Mouse (Mus musculus) forebrain, embryonic 13.5 days (tissue): ENCODE measurements at regions not wholly inside any gene's neighbourhood (a gene's known extent, or its start where the extent isn't known, plus 50 kb on each side); places are given as distances from the start of the nearest gene placed in this dataset.

Experiments used
- ATAC-seq: fragments of 200-750 bp; cut with Nextera tagmentation; 2 replicates; pipeline ENCODE4 v1.8.0; 2017
- H3K27ac ChIP-seq: fragments of 300-500 bp; sonication (generic); 2 replicates; pipeline ENCODE4 v1.5.1; 2015; ENCODE audit warnings: inconsistent platforms, mild to moderate bottlenecking, moderate library complexity
- H3K27me3 ChIP-seq: fragments of 300-500 bp; sonication (generic); 2 replicates; pipeline ENCODE4 v1.6.1; 2015; ENCODE audit warnings: mild to moderate bottlenecking, inconsistent platforms
- H3K36me3 ChIP-seq: fragments of 300-500 bp; sonication (generic); 2 replicates; pipeline ENCODE4 v1.6.1; 2015; ENCODE audit warnings: mild to moderate bottlenecking, inconsistent platforms; ENCODE audit not compliant: poor library complexity, severe bottlenecking
- H3K4me1 ChIP-seq: fragments of 300-500 bp; sonication (generic); 2 replicates; pipeline ENCODE4 v1.6.1; 2015; ENCODE audit warnings: inconsistent platforms
- H3K4me2 ChIP-seq: fragments of 300-500 bp; sonication (generic); 2 replicates; pipeline ENCODE4 v1.6.1; 2015; ENCODE audit warnings: inconsistent platforms, mild to moderate bottlenecking, moderate library complexity
- H3K4me3 ChIP-seq: fragments of 300-500 bp; sonication (generic); 2 replicates; pipeline ENCODE4 v1.5.1; 2015; ENCODE audit warnings: mild to moderate bottlenecking, inconsistent platforms
- H3K9ac ChIP-seq: fragments of 300-500 bp; sonication (generic); 2 replicates; pipeline ENCODE4 v1.6.1; 2015; ENCODE audit warnings: mild to moderate bottlenecking, inconsistent platforms
- H3K9me3 ChIP-seq: fragments of 300-500 bp; sonication (generic); replicated peaks from 2 replicates; pipeline ENCODE4 v1.6.1; 2016; ENCODE audit warnings: inconsistent platforms
- WGBS: fragments of 180-500 bp; shearing (Covaris S2); methylation state at CpG from one replicate; pipeline ENCODE4 v1.1.7; 2015; 5-methylcytosine and 5-hydroxymethylcytosine counted together

- H3K4me3 ChIP-seq = no peak overlapping the region
- H3K36me3 ChIP-seq = no peaks in the 10 kb centered on the region
- no peaks in the 10 kb centered on the region for H3K27me3 ChIP-seq
- 24% methylated on average over 6 of the region's 6 CpGs for WGBS
- no peaks in the 10 kb centered on the region for H3K9me3 ChIP-seq
- no peak overlapping the region for H3K9ac ChIP-seq
- peak overlapping the region; percentile 41 for H3K4me2 ChIP-seq
- H3K4me1 ChIP-seq = peaks cover 31% of the 10 kb centered on the region
- peak; percentile 66 for ATAC-seq
- peak overlapping the region; percentile 81 for H3K27ac ChIP-seq
Observed at GRCm38 (mm10) chr3:137056544-137057224, 284.2 kb upstream of the Emcn start.

- H3K9me3 ChIP-seq = no peaks in the 10 kb centered on the region
- H3K4me3 ChIP-seq = 0 out of 2 replicates have a peak overlapping the region, but pooled peaks have one; percentile 3
- H3K9ac ChIP-seq = no peak overlapping the region
- 7% methylated on average over 6 of the region's 6 CpGs for WGBS
- no peaks in the 10 kb centered on the region for H3K36me3 ChIP-seq
- peak overlapping the region; percentile 81 for H3K27ac ChIP-seq
- ATAC-seq = peak; percentile 98
- H3K27me3 ChIP-seq = no peaks in the 10 kb centered on the region
- H3K4me1 ChIP-seq = peaks cover 31% of the 10 kb centered on the region
- peak overlapping the region; percentile 41 for H3K4me2 ChIP-seq
Observed at GRCm38 (mm10) chr3:137057225-137057910, 283.5 kb upstream of the Emcn start.

GRCm38 (mm10) chr3:137057911-137058260 lies 283.0 kb upstream of the Emcn start:
- H3K4me3 ChIP-seq = no peak overlapping the region
- H3K36me3 ChIP-seq = no peaks in the 10 kb centered on the region
- H3K27me3 ChIP-seq = no peaks in the 10 kb centered on the region
- H3K9me3 ChIP-seq = no peaks in the 10 kb centered on the region
- no peak overlapping the region for H3K9ac ChIP-seq
- WGBS = 38% methylated on average over 4 of the region's 4 CpGs
- H3K4me1 ChIP-seq = peaks cover 31% of the 10 kb centered on the region
- ATAC-seq = no peak
- H3K27ac ChIP-seq = peak overlapping the region; percentile 81
- peak overlapping the region; percentile 41; the same call in 1 of the 2 replicates for H3K4me2 ChIP-seq

- H3K4me2 ChIP-seq = no peak overlapping the region
- no peak overlapping the region for H3K9ac ChIP-seq
- peaks cover 18% of the 10 kb centered on the region for H3K4me1 ChIP-seq
- no peak overlapping the region for H3K4me3 ChIP-seq
- no peaks in the 10 kb centered on the region for H3K9me3 ChIP-seq
- H3K27me3 ChIP-seq = no peaks in the 10 kb centered on the region
- H3K36me3 ChIP-seq = no peaks in the 10 kb centered on the region
- no peak overlapping the region for H3K27ac ChIP-seq
- ATAC-seq = no peak
- WGBS = 77% methylated on average over 2 of the region's 2 CpGs
Observed at GRCm38 (mm10) chr3:137062067-137062466, 278.8 kb upstream of the Emcn start.

GRCm38 (mm10) chr3:137067336-137067735 lies 273.5 kb upstream of the Emcn start:
- H3K4me2 ChIP-seq = no peak overlapping the region
- no peak overlapping the region for H3K9ac ChIP-seq
- no peak overlapping the region for H3K27ac ChIP-seq
- no peak for ATAC-seq
- 91% methylated on average over 1 of the region's 1 CpGs for WGBS
- H3K4me1 ChIP-seq = no peaks in the 10 kb centered on the region
- no peaks in the 10 kb centered on the region for H3K27me3 ChIP-seq
- no peaks in the 10 kb centered on the region for H3K9me3 ChIP-seq
- no peak overlapping the region for H3K4me3 ChIP-seq
- no peaks in the 10 kb centered on the region for H3K36me3 ChIP-seq

GRCm38 (mm10) chr3:137069334-137069733 lies 271.5 kb upstream of the Emcn start:
- WGBS = 94% methylated on average over 3 of the region's 3 CpGs
- Histone ChIP-seq H3K4me3 (no peak overlapping the region), H3K9ac (no peak overlapping the region), H3K9me3 (no peaks in the 10 kb centered on the region), H3K36me3 (no peaks in the 10 kb centered on the region), H3K4me1 (no peaks in the 10 kb centered on the region), H3K4me2 (no peak overlapping the region), H3K27me3 (no peaks in the 10 kb centered on the region), H3K27ac (no peak overlapping the region)
- ATAC-seq = no peak

GRCm38 (mm10) chr3:137077718-137078599 lies 262.9 kb upstream of the Emcn start:
- Histone ChIP-seq H3K4me2 (no peak overlapping the region), H3K9me3 (no peaks in the 10 kb centered on the region), H3K4me1 (no peaks in the 10 kb centered on the region), H3K9ac (no peak overlapping the region), H3K36me3 (no peaks in the 10 kb centered on the region), H3K27me3 (no peaks in the 10 kb centered on the region), H3K4me3 (no peak overlapping the region), H3K27ac (no peak overlapping the region)
- peak; percentile 66; the same call in 1 of the 2 replicates for ATAC-seq
- 83% methylated on average over 13 of the region's 13 CpGs for WGBS

- H3K36me3 ChIP-seq = no peaks in the 10 kb centered on the region
- H3K27ac ChIP-seq = no peak overlapping the region
- H3K9ac ChIP-seq = no peak overlapping the region
- H3K9me3 ChIP-seq = no peaks in the 10 kb centered on the region
- ATAC-seq = no peak
- H3K4me1 ChIP-seq = no peaks in the 10 kb centered on the region
- H3K27me3 ChIP-seq = no peaks in the 10 kb centered on the region
- WGBS = 87% methylated on average over 3 of the region's 3 CpGs
- H3K4me3 ChIP-seq = no peak overlapping the region
- H3K4me2 ChIP-seq = no peak overlapping the region
Observed at GRCm38 (mm10) chr3:137078600-137078975, 262.3 kb upstream of the Emcn start.

- WGBS = 92% methylated on average over 8 of the region's 8 CpGs
- Histone ChIP-seq H3K27me3 (no peaks in the 10 kb centered on the region), H3K9ac (no peak overlapping the region), H3K4me1 (no peaks in the 10 kb centered on the region), H3K36me3 (no peaks in the 10 kb centered on the region), H3K9me3 (no peaks in the 10 kb centered on the region), H3K27ac (no peak overlapping the region), H3K4me3 (no peak overlapping the region), H3K4me2 (no peak overlapping the region)
- ATAC-seq = no peak
Observed at GRCm38 (mm10) chr3:137086896-137087295, 254.0 kb upstream of the Emcn start.

- 44% methylated on average over 4 of the region's 4 CpGs for WGBS
- no peaks in the 10 kb centered on the region for H3K36me3 ChIP-seq
- ATAC-seq = peak; percentile 48; the same call in 1 of the 2 replicates
- H3K4me1 ChIP-seq = no peaks in the 10 kb centered on the region
- no peak overlapping the region for H3K9ac ChIP-seq
- no peaks in the 10 kb centered on the region for H3K27me3 ChIP-seq
- H3K27ac ChIP-seq = no peak overlapping the region
- no peak overlapping the region for H3K4me2 ChIP-seq
- H3K4me3 ChIP-seq = no peak overlapping the region
- H3K9me3 ChIP-seq = no peaks in the 10 kb centered on the region
Observed at GRCm38 (mm10) chr3:137100627-137101404, 240.1 kb upstream of the Emcn start.

GRCm38 (mm10) chr3:137105930-137106329 lies 234.9 kb upstream of the Emcn start:
- WGBS = 86% methylated on average over 1 of the region's 1 CpGs
- Histone ChIP-seq H3K27ac (no peak overlapping the region), H3K4me2 (no peak overlapping the region), H3K36me3 (no peaks in the 10 kb centered on the region), H3K4me3 (no peak overlapping the region), H3K27me3 (no peaks in the 10 kb centered on the region), H3K9ac (no peak overlapping the region), H3K4me1 (no peaks in the 10 kb centered on the region), H3K9me3 (no peaks in the 10 kb centered on the region)
- ATAC-seq = no peak
